Mouse (Mus musculus) heart, embryonic 15.5 days (tissue): ENCODE data around the gene Ccdc150. TPM values are rescaled to one million over a fixed set of nuclear protein-coding genes. Genes with fewer than 3 reads are reported as not detected.

Experiments
- ATAC-seq: fragments of 200-750 bp; cut with Nextera tagmentation; replicated peaks from 2 replicates; pipeline ENCODE4 v1.8.0; 2017; ENCODE audit warnings: low read depth, moderate TSS enrichment; ENCODE audit not compliant: insufficient number of reproducible peaks, insufficient read depth, low FRiP score
- H3K27ac ChIP-seq: fragments of 300-500 bp; sonication (generic); 2 replicates; pipeline ENCODE4 v1.5.1; 2015; ENCODE audit warnings: mild to moderate bottlenecking, inconsistent platforms
- H3K27me3 ChIP-seq: fragments of 300-500 bp; sonication (generic); 2 replicates; pipeline ENCODE4 v1.6.1; 2015; ENCODE audit warnings: inconsistent platforms
- H3K36me3 ChIP-seq: fragments of 300-500 bp; sonication (generic); 2 replicates; pipeline ENCODE4 v1.6.1; 2015; ENCODE audit warnings: mild to moderate bottlenecking, inconsistent platforms
- H3K4me1 ChIP-seq: fragments of 300-500 bp; sonication (generic); replicated peaks from 2 replicates; pipeline ENCODE4 v1.6.1; 2015; ENCODE audit warnings: inconsistent platforms
- H3K4me2 ChIP-seq: fragments of 300-500 bp; sonication (generic); 2 replicates; pipeline ENCODE4 v1.6.1; 2015; ENCODE audit warnings: inconsistent platforms, mild to moderate bottlenecking, moderate library complexity
- H3K4me3 ChIP-seq: fragments of 300-500 bp; sonication (generic); 2 replicates; pipeline ENCODE4 v1.5.1; 2015; ENCODE audit warnings: mild to moderate bottlenecking, inconsistent platforms
- H3K9ac ChIP-seq: fragments of 300-500 bp; sonication (generic); 2 replicates; pipeline ENCODE4 v1.6.1; 2015; ENCODE audit warnings: mild to moderate bottlenecking, inconsistent platforms
- H3K9me3 ChIP-seq: fragments of 300-500 bp; sonication (generic); replicated peaks from 2 replicates; pipeline ENCODE4 v1.6.1; 2016; ENCODE audit warnings: inconsistent platforms
- WGBS: fragments of 180-500 bp; shearing (Covaris S2); methylation state at CpG from one replicate; pipeline ENCODE4 v1.1.7; 2015; ENCODE audit warnings: mixed read lengths; 5-methylcytosine and 5-hydroxymethylcytosine counted together
- polyA plus RNA-seq: library from polyadenylated mRNA; unstranded; fragments of >200 nt; fragmentation: Nextera tagmentation; extraction: Ambion mirVana; gene quantifications from 2 replicates; pipeline ENCODE4 v1.2.1, GENCODE M21; 2015

Gene Ccdc150
- 0.29 and 0.39 TPM in 2 replicates for polyA plus RNA-seq

DNA sequence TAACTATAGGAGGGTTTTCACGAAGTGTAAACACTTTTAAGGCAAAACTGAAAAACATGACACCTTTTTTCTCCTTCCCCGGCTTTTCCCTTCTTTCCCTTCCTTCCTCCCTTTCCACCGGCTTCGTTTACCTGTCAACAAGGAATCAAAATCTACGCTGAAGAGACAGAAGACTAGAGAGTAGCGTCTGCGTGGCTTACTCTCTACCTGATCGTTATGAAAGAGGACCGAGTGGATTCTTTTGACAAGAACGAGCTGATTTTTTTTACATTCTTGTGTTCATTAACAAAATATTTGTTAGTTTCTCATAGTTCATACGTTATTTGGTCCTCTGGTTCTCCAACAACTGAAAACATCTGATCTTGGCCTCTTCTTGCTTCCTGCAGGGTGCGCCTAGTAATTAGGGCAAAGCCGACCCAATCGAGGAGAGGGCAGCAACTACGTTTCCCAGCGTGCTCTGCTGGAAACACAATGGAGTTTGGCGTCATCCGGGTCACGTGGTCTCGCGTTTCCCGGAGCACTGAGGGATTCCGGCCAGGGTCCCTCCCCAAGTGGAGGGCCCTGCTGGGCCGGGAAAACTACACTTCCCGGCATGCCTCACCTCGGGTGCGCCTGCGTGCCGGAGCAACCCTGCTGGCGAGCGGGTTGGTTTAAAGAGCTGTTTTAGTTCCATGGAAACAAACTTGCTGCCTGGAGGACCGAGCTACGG is at the start of gene Ccdc150:
TSS of gene Ccdc150 (plus strand) at position 526 of the 709 bp plus-strand sequence.
- H3K9ac ChIP-seq: peak within 1 kb of the TSS; percentile 65
- peak within 1 kb of the TSS; percentile 92 for H3K4me2 ChIP-seq
- no peaks in the 10 kb centered on the region for H3K9me3 ChIP-seq
- peaks cover 10% of the 10 kb centered on the region; the same call in 1 of the 2 replicates for H3K4me1 ChIP-seq
- H3K4me3 ChIP-seq: peak within 1 kb of the TSS; percentile 66
- 18% methylated on average over 33 of the region's 33 CpGs for WGBS
- peak; percentile 100 for ATAC-seq
- no peaks in the 10 kb centered on the region for H3K36me3 ChIP-seq
- no peaks in the 10 kb centered on the region for H3K27me3 ChIP-seq
- H3K27ac ChIP-seq: 0 out of 2 replicates have a peak within 1 kb of the TSS, but pooled peaks have one; percentile 18

DNA sequence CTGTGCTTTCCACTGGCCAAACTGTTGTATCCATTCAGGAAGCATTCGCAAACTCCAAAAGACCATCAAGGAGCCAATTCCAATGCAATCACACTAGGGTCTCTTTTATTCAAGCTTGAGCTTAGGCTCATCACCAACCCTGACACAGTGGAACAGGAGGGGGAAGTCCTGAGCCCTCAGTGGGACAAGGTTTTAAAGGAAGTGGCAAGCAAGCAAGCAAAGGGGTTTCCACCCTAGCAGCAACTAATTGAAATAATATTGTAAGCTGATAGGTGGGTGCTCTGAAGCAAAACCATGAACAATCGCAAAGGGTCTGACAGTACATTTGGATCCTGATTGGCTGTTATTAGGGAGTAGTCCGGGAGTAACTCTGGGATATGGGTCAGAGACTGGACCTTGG is 30.2 kb upstream of the Ccdc150 start:
- no peak for ATAC-seq
- Histone ChIP-seq H3K27me3 (no peaks in the 10 kb centered on the region), H3K9me3 (no peaks in the 10 kb centered on the region), H3K4me1 (no peaks in the 10 kb centered on the region), H3K9ac (no peak overlapping the region), H3K4me2 (no peak overlapping the region), H3K27ac (no peak overlapping the region), H3K36me3 (no peaks in the 10 kb centered on the region), H3K4me3 (no peak overlapping the region)
- 96% methylated on average over 3 of the region's 3 CpGs for WGBS

- Histone ChIP-seq H3K27ac (no peak overlapping the region), H3K36me3 (no peaks in the 10 kb centered on the region), H3K4me2 (no peak overlapping the region), H3K9me3 (no peaks in the 10 kb centered on the region), H3K9ac (no peak overlapping the region), H3K4me3 (no peak overlapping the region), H3K4me1 (no peaks in the 10 kb centered on the region), H3K27me3 (no peaks in the 10 kb centered on the region)
- no peak for ATAC-seq
- 89% methylated on average over 4 of the region's 4 CpGs for WGBS
Measured at GRCm38 (mm10) chr1:54242722-54243121, 7.8 kb upstream of the Ccdc150 start.

GRCm38 (mm10) chr1:54275552-54275951 is 25.1 kb downstream of the Ccdc150 start:
- no peak overlapping the region for H3K4me3 ChIP-seq
- H3K27ac ChIP-seq: no peak overlapping the region
- WGBS: 54% methylated on average over 3 of the region's 3 CpGs
- H3K4me2 ChIP-seq: no peak overlapping the region
- no peaks in the 10 kb centered on the region for H3K9me3 ChIP-seq
- H3K36me3 ChIP-seq: no peaks in the 10 kb centered on the region
- H3K4me1 ChIP-seq: no peaks in the 10 kb centered on the region
- H3K9ac ChIP-seq: no peak overlapping the region
- no peaks in the 10 kb centered on the region for H3K27me3 ChIP-seq
- no peak for ATAC-seq

GRCm38 (mm10) chr1:54279628-54280027 is 29.1 kb downstream of the Ccdc150 start:
- H3K9ac ChIP-seq: no peak overlapping the region
- 76% methylated on average over 1 of the region's 1 CpGs for WGBS
- no peak for ATAC-seq

DNA sequence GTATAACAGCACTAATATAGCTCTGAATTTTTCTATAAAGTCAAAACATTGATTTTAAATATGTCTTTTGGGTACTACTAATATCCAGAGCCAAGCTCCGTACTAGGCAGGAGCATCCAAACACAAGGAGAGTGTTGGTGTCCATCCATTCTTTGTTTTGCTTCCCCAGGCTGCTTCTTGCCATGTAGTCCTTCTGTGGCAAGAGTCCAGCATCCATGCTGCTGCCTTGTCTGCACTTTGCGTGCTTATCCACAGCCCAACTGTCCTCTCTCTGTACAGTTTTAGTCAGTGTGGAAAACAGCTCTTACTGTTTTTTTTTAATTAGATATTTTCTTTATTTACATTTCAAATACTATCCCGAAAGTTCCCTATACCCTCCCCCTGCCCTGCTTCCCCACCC is 30.2 kb downstream of the Ccdc150 start:
- no peak overlapping the region for H3K4me3 ChIP-seq
- H3K27me3 ChIP-seq: no peaks in the 10 kb centered on the region
- no peaks in the 10 kb centered on the region for H3K9me3 ChIP-seq
- WGBS: 82% methylated on average over 3 of the region's 3 CpGs
- H3K27ac ChIP-seq: no peak overlapping the region
- ATAC-seq: no peak
- H3K9ac ChIP-seq: no peak overlapping the region
- no peaks in the 10 kb centered on the region for H3K36me3 ChIP-seq
- no peaks in the 10 kb centered on the region for H3K4me1 ChIP-seq
- no peak overlapping the region for H3K4me2 ChIP-seq

More at GRCm38 (mm10) chr1:54279628-54280027, 29.1 kb downstream of the Ccdc150 start:
- Histone ChIP-seq H3K4me3 (no peak overlapping the region), H3K36me3 (no peaks in the 10 kb centered on the region), H3K27me3 (no peaks in the 10 kb centered on the region), H3K4me1 (no peaks in the 10 kb centered on the region), H3K27ac (no peak overlapping the region), H3K9me3 (no peaks in the 10 kb centered on the region), H3K4me2 (no peak overlapping the region)

DNA sequence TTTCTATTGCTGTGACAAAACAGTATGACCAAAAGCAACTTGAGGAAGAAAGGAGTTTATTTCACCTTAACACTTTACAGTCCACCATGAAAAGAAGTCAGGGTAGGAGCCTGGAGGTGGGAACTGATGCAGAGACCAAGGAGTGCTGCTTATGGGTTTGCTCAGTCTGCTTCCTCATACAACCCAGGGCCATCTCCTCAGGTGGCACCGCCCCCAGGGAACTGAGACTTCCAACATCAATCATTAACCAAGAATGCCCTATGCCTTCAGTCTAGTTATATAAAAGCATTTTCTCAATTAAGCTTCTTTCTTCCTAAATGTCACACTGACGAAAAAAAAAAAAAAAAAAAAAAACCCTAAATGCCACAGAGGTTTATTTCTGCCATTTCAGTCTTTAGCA is 55.9 kb downstream of the Ccdc150 start:
- no peaks in the 10 kb centered on the region for H3K4me1 ChIP-seq
- H3K4me2 ChIP-seq: no peak overlapping the region
- WGBS: 65% methylated on average over 2 of the region's 2 CpGs

GRCm38 (mm10) chr1:54326647-54327046 is 76.2 kb downstream of the Ccdc150 start:
- no peaks in the 10 kb centered on the region for H3K4me1 ChIP-seq
- 92% methylated on average over 2 of the region's 2 CpGs for WGBS
- no peak for ATAC-seq

More for the DNA sequence above, 55.9 kb downstream of the Ccdc150 start:
- H3K27me3 ChIP-seq: no peaks in the 10 kb centered on the region
- H3K36me3 ChIP-seq: no peaks in the 10 kb centered on the region
- no peak overlapping the region for H3K9ac ChIP-seq
- no peak overlapping the region for H3K27ac ChIP-seq
- no peak overlapping the region for H3K4me3 ChIP-seq
- no peaks in the 10 kb centered on the region for H3K9me3 ChIP-seq
- ATAC-seq: no peak

GRCm38 (mm10) chr1:54327876-54328545 is 77.5 kb downstream of the Ccdc150 start:
- Histone ChIP-seq H3K36me3 (no peaks in the 10 kb centered on the region), H3K9ac (no peak overlapping the region), H3K9me3 (no peaks in the 10 kb centered on the region; the same call in 1 of the 2 replicates), H3K4me2 (no peak overlapping the region), H3K27ac (no peak overlapping the region), H3K4me1 (no peaks in the 10 kb centered on the region), H3K27me3 (no peaks in the 10 kb centered on the region), H3K4me3 (no peak overlapping the region)
- ATAC-seq: no peak
- WGBS: 81% methylated on average over 6 of the region's 6 CpGs

More at GRCm38 (mm10) chr1:54326647-54327046, 76.2 kb downstream of the Ccdc150 start:
- Histone ChIP-seq H3K27me3 (no peaks in the 10 kb centered on the region), H3K9me3 (no peaks in the 10 kb centered on the region; the same call in 1 of the 2 replicates), H3K9ac (no peak overlapping the region), H3K27ac (no peak overlapping the region), H3K4me2 (no peak overlapping the region), H3K36me3 (no peaks in the 10 kb centered on the region), H3K4me3 (no peak overlapping the region)

DNA sequence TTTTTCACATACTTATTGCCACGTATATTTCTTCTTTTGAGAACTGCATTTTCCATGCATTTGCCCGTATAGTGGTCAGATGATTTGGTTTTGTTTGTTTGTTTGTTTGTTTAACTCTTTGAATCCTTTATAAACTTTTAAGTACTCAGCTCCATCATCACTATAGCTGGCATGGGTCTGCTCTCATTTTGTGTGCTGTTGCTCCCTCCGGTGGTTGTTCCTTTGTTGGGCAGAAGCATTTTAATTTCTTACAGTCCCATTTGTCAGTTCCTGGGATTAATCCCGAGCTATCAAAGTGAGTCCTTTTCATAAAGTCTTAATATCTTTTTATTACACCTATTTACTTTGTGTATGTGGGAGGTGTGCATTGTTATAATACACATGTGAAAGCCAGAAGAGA is 82.5 kb downstream of the Ccdc150 start:
- no peak overlapping the region for H3K4me3 ChIP-seq
- WGBS: 40% methylated on average over 4 of the region's 4 CpGs
- H3K36me3 ChIP-seq: no peaks in the 10 kb centered on the region
- no peaks in the 10 kb centered on the region for H3K27me3 ChIP-seq
- H3K27ac ChIP-seq: no peak overlapping the region
- H3K4me2 ChIP-seq: no peak overlapping the region
- no peaks in the 10 kb centered on the region for H3K4me1 ChIP-seq
- H3K9me3 ChIP-seq: no peaks in the 10 kb centered on the region
- H3K9ac ChIP-seq: no peak overlapping the region
- no peak for ATAC-seq

DNA sequence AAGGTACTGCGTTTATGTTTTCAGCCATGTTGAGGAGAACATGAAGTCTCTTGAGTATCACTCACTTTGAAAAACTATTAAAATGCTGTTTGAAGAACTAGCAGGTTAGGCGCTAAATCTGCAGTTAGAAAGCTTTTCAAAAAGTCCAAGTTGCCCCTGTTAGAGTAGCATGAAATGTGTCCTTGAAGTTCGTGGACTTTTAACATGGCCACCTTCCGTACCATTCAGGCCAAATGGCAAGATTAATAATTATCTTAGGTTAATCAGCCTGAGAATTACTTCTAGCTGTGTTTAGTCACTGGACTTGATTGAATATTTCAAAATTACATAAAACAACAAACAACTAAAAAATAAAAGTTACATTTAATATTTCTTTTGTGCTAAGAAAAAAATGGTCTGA is 104.3 kb downstream of the Ccdc150 start:
- H3K9me3 ChIP-seq: no peaks in the 10 kb centered on the region
- H3K4me2 ChIP-seq: no peak overlapping the region
- no peaks in the 10 kb centered on the region; the same call in 1 of the 2 replicates for H3K4me1 ChIP-seq
- WGBS: 94% methylated on average over 4 of the region's 4 CpGs
- ATAC-seq: no peak
- no peaks in the 10 kb centered on the region for H3K36me3 ChIP-seq
- H3K9ac ChIP-seq: no peak overlapping the region
- H3K27me3 ChIP-seq: no peaks in the 10 kb centered on the region
- H3K27ac ChIP-seq: no peak overlapping the region
- no peak overlapping the region for H3K4me3 ChIP-seq
